Mouse (Mus musculus): ENCODE results near the gene Dydc2.
"Not testable (repeated sequence)": the region's sequence is repeated elsewhere in the genome, so short reads cannot be mapped to it uniquely, and the experiment has no call there.

The Dydc2 gene

GRCm38 (mm10) chr14:41069108-41069507 lies at the start of gene Dydc2:
Dydc2 (minus strand) TSS chr14:41069208.
- DNase-seq (ENCODE audit: extremely low read depth, low read depth), result no peak

- DNase-seq (ENCODE audit: extremely low read depth, low read depth), result no peak
Measured at GRCm38 (mm10) chr14:41116271-41116670, 47.3 kb upstream of the Dydc2 start.

GRCm38 (mm10) chr14:41112944-41113343 lies 43.9 kb upstream of the Dydc2 start:
- no peak for DNase-seq (ENCODE audit: extremely low read depth, low read depth)

- no peak for DNase-seq (ENCODE audit: extremely low read depth, low read depth)
Measured at GRCm38 (mm10) chr14:41111031-41111668, 42.1 kb upstream of the Dydc2 start.

- DNase-seq (ENCODE audit: extremely low read depth, low read depth), result no peak
Measured at GRCm38 (mm10) chr14:41104853-41105444, 35.9 kb upstream of the Dydc2 start, which contains the start of gene Mat1a. Mat1a (plus strand) TSS chr14:41105035.

GRCm38 (mm10) chr14:41102269-41102668 lies 33.3 kb upstream of the Dydc2 start:
- no peak for DNase-seq (ENCODE audit: extremely low read depth, low read depth)

- DNase-seq (ENCODE audit: extremely low read depth, low read depth), result no peak
Measured at GRCm38 (mm10) chr14:41101242-41101641, 32.2 kb upstream of the Dydc2 start.

- DNase-seq (ENCODE audit: extremely low read depth, low read depth), result no peak
Measured at GRCm38 (mm10) chr14:41100712-41101111, 31.7 kb upstream of the Dydc2 start.

GRCm38 (mm10) chr14:41098726-41099125 lies 29.7 kb upstream of the Dydc2 start:
- DNase-seq (ENCODE audit: extremely low read depth, low read depth), result no peak

GRCm38 (mm10) chr14:41096296-41096860 lies 27.4 kb upstream of the Dydc2 start:
- DNase-seq (ENCODE audit: extremely low read depth, low read depth), result no peak

GRCm38 (mm10) chr14:41094114-41094513 lies 25.1 kb upstream of the Dydc2 start:
- DNase-seq (ENCODE audit: extremely low read depth, low read depth), result peak; percentile 15

- DNase-seq (ENCODE audit: extremely low read depth, low read depth), result no peak
Measured at GRCm38 (mm10) chr14:41090777-41091176, 21.8 kb upstream of the Dydc2 start.

GRCm38 (mm10) chr14:41087509-41087908 lies 18.5 kb upstream of the Dydc2 start:
- no peak for DNase-seq (ENCODE audit: extremely low read depth, low read depth)

GRCm38 (mm10) chr14:41082408-41082807 lies 13.4 kb upstream of the Dydc2 start:
- DNase-seq (ENCODE audit: extremely low read depth, low read depth), result no peak

- DNase-seq (ENCODE audit: extremely low read depth, low read depth), result no peak
Measured at GRCm38 (mm10) chr14:41072944-41073275, 3.9 kb upstream of the Dydc2 start.

GRCm38 (mm10) chr14:41072229-41072943 lies 3.4 kb upstream of the Dydc2 start, which contains the start of gene Dydc1:
Dydc1 (plus strand) TSS chr14:41072911.
- no peak for DNase-seq (ENCODE audit: extremely low read depth, low read depth)

- no peak for DNase-seq (ENCODE audit: extremely low read depth, low read depth)
Measured at GRCm38 (mm10) chr14:41070343-41070742, 1.3 kb upstream of the Dydc2 start.

- no peak for DNase-seq (ENCODE audit: extremely low read depth, low read depth)
Measured at GRCm38 (mm10) chr14:41066416-41066815, 2.6 kb downstream of the Dydc2 start.

GRCm38 (mm10) chr14:41065168-41065567 lies 3.8 kb downstream of the Dydc2 start:
- no peak for DNase-seq (ENCODE audit: extremely low read depth, low read depth)

GRCm38 (mm10) chr14:41053190-41053589 lies 15.8 kb downstream of the Dydc2 start:
- not testable (repeated sequence) for DNase-seq (ENCODE audit: extremely low read depth, low read depth)

GRCm38 (mm10) chr14:41052481-41052880 lies 16.5 kb downstream of the Dydc2 start:
- peak; percentile 26 for DNase-seq (ENCODE audit: extremely low read depth, low read depth)

GRCm38 (mm10) chr14:41050471-41050870 lies 18.5 kb downstream of the Dydc2 start:
- DNase-seq (ENCODE audit: extremely low read depth, low read depth), result no peak
